Mouse (Mus musculus) liver, postnatal 0 days (tissue): Measurements from ENCODE around the gene Kcnip1.

ENCODE experiments used
- CTCF ChIP-seq: sonication (generic); IDR thresholded peaks from 2 replicates; pipeline ENCODE4 v1.5.1; 2016; ENCODE audit warnings: antibody characterized with exemption, low read depth
- EP300 ChIP-seq: IDR thresholded peaks from 2 replicates; pipeline ENCODE4 v1.6.1; 2016; ENCODE audit warnings: antibody characterized with exemption, low read depth, mild to moderate bottlenecking

DNA sequence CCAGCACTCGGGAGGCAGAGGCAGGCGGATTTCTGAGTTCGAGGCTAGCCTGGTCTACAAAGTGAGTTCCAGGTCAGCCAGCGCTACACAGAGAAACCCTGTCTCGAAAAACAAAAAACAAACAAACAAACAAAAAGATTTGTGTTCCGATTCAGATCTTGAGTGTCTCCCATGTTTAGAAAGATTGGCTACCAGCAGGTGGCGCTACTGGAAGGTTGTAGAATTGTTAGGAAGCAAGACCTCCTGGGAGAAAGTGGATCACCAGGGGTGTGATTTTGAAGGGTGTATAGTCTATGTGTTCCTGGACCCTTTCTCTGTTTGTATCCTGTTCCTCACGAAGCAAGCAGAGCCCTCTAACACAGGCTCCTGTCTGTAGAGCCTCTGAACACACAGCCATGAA is 34.2 kb downstream of the Kcnip1 start:
- peak; percentile 67 for TF ChIP-seq CTCF
- TF ChIP-seq EP300: no peak
